Mouse (Mus musculus): ENCODE results near the gene Fbln1. TPM values are rescaled to one million over a fixed set of nuclear protein-coding genes. Genes with fewer than 3 reads are reported as not detected.
"Not testable (repeated sequence)": the region's sequence is repeated elsewhere in the genome, so short reads cannot be mapped to it uniquely, and the experiment has no call there.

Gene Fbln1
- polyA plus RNA-seq, 1 experiment from 2014 or later = 71.0 TPM

DNA sequence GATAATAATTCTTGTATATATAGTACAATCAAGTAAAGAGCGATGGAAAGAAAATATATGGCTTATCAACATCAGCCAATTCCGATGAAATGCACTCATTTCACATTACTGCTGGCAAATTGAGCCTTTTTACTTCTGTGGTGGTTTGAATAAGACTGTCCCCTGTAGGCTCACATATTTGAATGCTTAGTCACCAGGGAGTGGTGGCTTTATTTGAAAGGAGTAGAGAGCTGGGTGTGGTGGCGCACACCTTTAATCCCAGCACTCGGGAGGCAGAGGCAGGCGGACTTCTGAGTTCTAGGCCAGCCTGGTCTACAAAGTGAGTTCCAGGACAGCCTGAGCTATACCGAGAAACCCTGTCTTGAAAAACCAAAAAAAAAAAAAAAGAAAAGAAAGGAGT is 127.8 kb downstream of the Fbln1 start:
- not testable (repeated sequence) for H3K9ac ChIP-seq; H3K27ac ChIP-seq (replicated peaks); H3K9me3 ChIP-seq; H3K4me2 ChIP-seq; H3K36me3 ChIP-seq; H3K27me3 ChIP-seq; ATAC-seq (ENCODE audit: low read depth); H3K4me3 ChIP-seq
- H3K4me1 ChIP-seq (replicated peaks) = peaks cover 23% of the 10 kb centered on the region
- WGBS = 91% methylated on average over 6 of the region's 6 CpGs

DNA sequence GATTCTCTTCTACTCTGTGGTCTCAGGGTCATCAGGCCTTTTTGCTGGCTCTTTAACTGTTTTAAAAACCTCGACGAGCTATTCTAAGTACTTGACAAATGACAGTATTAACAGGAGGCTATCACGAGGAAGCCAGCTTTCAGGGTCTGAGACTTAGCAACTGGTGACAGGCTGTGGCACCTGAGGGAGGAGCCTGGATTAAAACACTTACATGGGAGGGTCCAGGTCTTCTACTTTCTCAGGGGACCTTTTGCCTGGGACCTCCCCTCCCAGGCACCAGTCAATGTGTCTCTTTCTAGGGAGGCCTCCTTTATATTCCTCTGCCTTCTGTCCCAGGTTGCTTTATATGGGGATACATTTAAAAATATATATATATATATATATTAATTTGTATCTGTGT is 128.5 kb downstream of the Fbln1 start:
- no peak overlapping the region for H3K4me3 ChIP-seq
- ATAC-seq (ENCODE audit: low read depth) = no peak
- no peak overlapping the region for H3K27ac ChIP-seq (replicated peaks)
- H3K4me2 ChIP-seq = no peak overlapping the region
- peaks cover 31% of the 10 kb centered on the region for H3K4me1 ChIP-seq (replicated peaks)
- H3K27me3 ChIP-seq = no peaks in the 10 kb centered on the region
- no peak overlapping the region for H3K9ac ChIP-seq
- 57% methylated on average over 3 of the region's 3 CpGs for WGBS
- H3K9me3 ChIP-seq = no peaks in the 10 kb centered on the region
- H3K36me3 ChIP-seq = no peaks in the 10 kb centered on the region

GRCm38 (mm10) chr15:85335671-85336300 is 130.0 kb downstream of the Fbln1 start, which contains the start of gene Atxn10:
Gene Atxn10, plus strand, starts transcription at chr15:85336245.
- no peaks in the 10 kb centered on the region for H3K9me3 ChIP-seq
- peak within 1 kb of the TSS; percentile 83 for H3K9ac ChIP-seq
- ATAC-seq (ENCODE audit: low read depth) = peak; percentile 33
- H3K27ac ChIP-seq (replicated peaks) = peak within 1 kb of the TSS; percentile 98
- 9% methylated on average over 18 of the region's 19 CpGs for WGBS
- peak within 1 kb of the TSS; percentile 75 for H3K4me3 ChIP-seq
- peak within 1 kb of the TSS; percentile 80 for H3K4me2 ChIP-seq
- H3K36me3 ChIP-seq = no peaks in the 10 kb centered on the region
- H3K4me1 ChIP-seq (replicated peaks) = peaks cover 35% of the 10 kb centered on the region
- H3K27me3 ChIP-seq = no peaks in the 10 kb centered on the region

Other genes with a start within 250 kb of the Fbln1 start
- gene 5031439G07Rik, start 217.4 kb upstream of the Fbln1 start, polyA plus RNA-seq (2015; fragmentation: Nextera tagmentation; extraction: Ambion mirVana) = 17.4 and 18.8 TPM in 2 replicates
- 0.59 and 0.65 TPM in 2 replicates for gene Upk3a, start 188.8 kb upstream of the Fbln1 start, polyA plus RNA-seq (2015; fragmentation: Nextera tagmentation; extraction: Ambion mirVana)
- 25.6 and 28.2 TPM in 2 replicates for gene Fam118a, start 177.0 kb upstream of the Fbln1 start, polyA plus RNA-seq (2015; fragmentation: Nextera tagmentation; extraction: Ambion mirVana)
- gene Smc1b, start 74.0 kb upstream of the Fbln1 start, polyA plus RNA-seq (2015; fragmentation: Nextera tagmentation; extraction: Ambion mirVana) = not detected in 2 replicates
- gene Ribc2, start 73.9 kb upstream of the Fbln1 start, polyA plus RNA-seq (2015; fragmentation: Nextera tagmentation; extraction: Ambion mirVana) = 0.34 and 0.57 TPM in 2 replicates
- gene Atxn10, start 130.3 kb downstream of the Fbln1 start, polyA plus RNA-seq (2015; fragmentation: Nextera tagmentation; extraction: Ambion mirVana) = 496 and 516 TPM in 2 replicates

Measured in neural tube, embryonic 13.5 days (tissue).